Mouse (Mus musculus): ENCODE measurements around the gene Tnfrsf22. TPM values are rescaled to one million over a fixed set of nuclear protein-coding genes. Genes with fewer than 3 reads are reported as not detected.
"Not testable (repeated sequence)": the region's sequence is repeated elsewhere in the genome, so short reads cannot be mapped to it uniquely, and the experiment has no call there.

Tnfrsf22 gene
- polyA plus RNA-seq, 1 experiment from 2014 or later = 2.5 TPM

DNA sequence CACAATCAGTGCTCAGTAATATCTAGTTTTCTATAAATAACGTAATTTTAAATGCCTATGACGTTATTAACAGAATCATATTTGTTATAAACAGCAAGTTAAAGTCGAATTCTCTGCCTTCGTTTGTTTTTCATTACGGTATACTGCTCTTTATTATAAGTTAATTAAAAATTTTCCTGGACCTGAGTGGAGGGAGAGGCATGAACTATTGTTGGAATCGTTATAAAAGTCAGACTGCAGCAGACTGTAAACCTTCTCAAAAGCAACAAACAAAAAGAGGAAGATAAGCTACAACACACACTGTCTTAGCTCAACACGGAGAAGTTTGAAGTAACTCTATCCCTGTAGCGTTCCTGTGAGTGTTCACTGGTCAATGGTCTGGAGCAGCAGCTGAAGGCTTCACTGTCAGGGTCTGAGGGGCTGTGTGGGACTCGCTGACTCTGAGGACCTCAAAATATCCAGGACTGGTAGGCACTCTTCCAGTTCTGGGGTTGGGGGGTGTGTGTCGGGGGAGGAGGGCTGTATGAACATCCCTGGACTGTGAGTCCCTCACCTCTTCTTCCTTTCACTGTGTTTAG, 397 bp upstream of the Tnfrsf22 start:
- not testable (repeated sequence) for H3K9me3 ChIP-seq (replicated peaks; ENCODE audit: control insufficient read depth, low read length); H3K9ac ChIP-seq (ENCODE audit: low read length); H3K36me3 ChIP-seq (ENCODE audit: control insufficient read depth, insufficient read depth, low read length); DNase-seq (ENCODE audit: low spot score); H3K27me3 ChIP-seq (replicated peaks; ENCODE audit: control insufficient read depth, insufficient read depth, low read length); H3K4me1 ChIP-seq (ENCODE audit: control insufficient read depth, insufficient read depth, low read length); H3K27ac ChIP-seq (ENCODE audit: low read depth, low read length)
- WGBS = 55% methylated on average over 10 of the region's 10 CpGs
- Histone ChIP-seq H3K4me3 (ENCODE audit: low read depth, low read length) (peak overlapping the region; percentile 60), H3K4me2 (ENCODE audit: low read length) (0 out of 2 replicates have a peak overlapping the region, but pooled peaks have one; percentile 83)
- ATAC-seq = peak; percentile 55

GRCm38 (mm10) chr7:143643949-143644348, 5.5 kb downstream of the Tnfrsf22 start:
- DNase-seq (ENCODE audit: low spot score); ATAC-seq; H3K36me3 ChIP-seq (ENCODE audit: control insufficient read depth, insufficient read depth, low read length); H3K9me3 ChIP-seq (replicated peaks; ENCODE audit: control insufficient read depth, low read length); H3K4me1 ChIP-seq (ENCODE audit: control insufficient read depth, insufficient read depth, low read length); H3K4me2 ChIP-seq (ENCODE audit: low read length); H3K4me3 ChIP-seq (ENCODE audit: low read depth, low read length); H3K9ac ChIP-seq (ENCODE audit: low read length); H3K27ac ChIP-seq (ENCODE audit: low read depth, low read length); H3K27me3 ChIP-seq (replicated peaks; ENCODE audit: control insufficient read depth, insufficient read depth, low read length): not testable (repeated sequence)
- 91% methylated on average over 2 of the region's 2 CpGs for WGBS

- 95% methylated on average over 1 of the region's 1 CpGs for WGBS
- no peaks in the 10 kb centered on the region for H3K27me3 ChIP-seq (replicated peaks; ENCODE audit: control insufficient read depth, insufficient read depth, low read length)
- no peaks in the 10 kb centered on the region for H3K36me3 ChIP-seq (ENCODE audit: control insufficient read depth, insufficient read depth, low read length)
- no peak overlapping the region for H3K27ac ChIP-seq (ENCODE audit: low read depth, low read length)
- no peaks in the 10 kb centered on the region for H3K9me3 ChIP-seq (replicated peaks; ENCODE audit: control insufficient read depth, low read length)
- no peak for DNase-seq (ENCODE audit: low spot score)
- H3K4me1 ChIP-seq (ENCODE audit: control insufficient read depth, insufficient read depth, low read length) = no peaks in the 10 kb centered on the region
- H3K9ac ChIP-seq (ENCODE audit: low read length) = no peak overlapping the region
- H3K4me3 ChIP-seq (ENCODE audit: low read depth, low read length) = no peak overlapping the region
- no peak overlapping the region for H3K4me2 ChIP-seq (ENCODE audit: low read length)
- no peak for ATAC-seq
These were observed 12.8 kb downstream of the Tnfrsf22 start for GRCm38 (mm10) chr7:143636674-143637073.

DNA sequence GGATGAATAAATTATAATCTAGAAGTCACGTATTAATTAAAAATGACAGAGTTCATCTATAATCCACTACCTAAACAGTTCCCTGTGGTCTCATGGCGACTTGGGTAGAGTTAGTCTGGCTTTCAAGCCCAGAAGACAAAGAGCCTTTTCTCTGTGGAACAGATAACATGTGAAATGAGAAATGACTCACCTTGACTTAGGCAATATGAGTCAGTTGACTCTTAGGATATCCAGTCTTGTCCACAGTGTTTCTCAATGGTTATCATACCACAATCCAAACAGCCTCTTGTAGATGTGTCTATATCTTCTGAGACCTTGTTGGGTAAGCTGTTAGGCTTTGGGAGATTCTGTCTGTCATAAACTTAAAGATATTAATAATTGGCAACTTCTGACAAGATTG, 18.0 kb downstream of the Tnfrsf22 start:
- no peaks in the 10 kb centered on the region for H3K27me3 ChIP-seq (replicated peaks; ENCODE audit: control insufficient read depth, insufficient read depth, low read length)
- DNase-seq (ENCODE audit: low spot score) (no peak), ATAC-seq (no peak)
- no peaks in the 10 kb centered on the region for H3K36me3 ChIP-seq (ENCODE audit: control insufficient read depth, insufficient read depth, low read length)
- H3K27ac ChIP-seq (ENCODE audit: low read depth, low read length) = no peak overlapping the region
- H3K4me2 ChIP-seq (ENCODE audit: low read length) = no peak overlapping the region
- no peak overlapping the region for H3K4me3 ChIP-seq (ENCODE audit: low read depth, low read length)
- no peaks in the 10 kb centered on the region for H3K9me3 ChIP-seq (replicated peaks; ENCODE audit: control insufficient read depth, low read length)
- no peaks in the 10 kb centered on the region for H3K4me1 ChIP-seq (ENCODE audit: control insufficient read depth, insufficient read depth, low read length)
- H3K9ac ChIP-seq (ENCODE audit: low read length) = no peak overlapping the region
- 70% methylated on average over 2 of the region's 2 CpGs for WGBS

DNA sequence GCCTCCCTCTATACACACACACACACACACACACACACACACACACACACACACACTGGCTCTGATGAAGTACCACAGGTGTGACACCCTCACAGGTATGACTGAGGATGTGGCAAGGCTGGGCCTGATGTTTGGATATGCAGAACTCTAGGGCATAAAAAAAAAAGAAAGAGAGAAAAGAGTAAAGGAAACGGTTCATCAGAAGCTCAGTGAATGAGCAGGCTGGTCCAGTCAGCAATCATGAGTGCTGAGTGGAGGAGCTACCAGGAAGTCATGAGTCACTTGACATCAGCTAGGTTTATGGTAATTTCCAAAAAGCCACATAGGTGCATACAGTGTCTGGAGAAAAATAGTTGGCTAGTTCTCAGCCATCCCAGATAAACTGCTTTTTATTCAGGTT, 20.0 kb downstream of the Tnfrsf22 start:
- ATAC-seq (no peak), DNase-seq (ENCODE audit: low spot score) (no peak)
- Histone ChIP-seq H3K4me3 (ENCODE audit: low read depth, low read length) (no peak overlapping the region), H3K9me3 (replicated peaks; ENCODE audit: control insufficient read depth, low read length) (no peaks in the 10 kb centered on the region), H3K36me3 (ENCODE audit: control insufficient read depth, insufficient read depth, low read length) (no peaks in the 10 kb centered on the region), H3K4me1 (ENCODE audit: control insufficient read depth, insufficient read depth, low read length) (no peaks in the 10 kb centered on the region), H3K27me3 (replicated peaks; ENCODE audit: control insufficient read depth, insufficient read depth, low read length) (no peaks in the 10 kb centered on the region), H3K9ac (ENCODE audit: low read length) (no peak overlapping the region), H3K4me2 (ENCODE audit: low read length) (no peak overlapping the region), H3K27ac (ENCODE audit: low read depth, low read length) (no peak overlapping the region)
- WGBS = 66% methylated on average over 1 of the region's 1 CpGs

DNA sequence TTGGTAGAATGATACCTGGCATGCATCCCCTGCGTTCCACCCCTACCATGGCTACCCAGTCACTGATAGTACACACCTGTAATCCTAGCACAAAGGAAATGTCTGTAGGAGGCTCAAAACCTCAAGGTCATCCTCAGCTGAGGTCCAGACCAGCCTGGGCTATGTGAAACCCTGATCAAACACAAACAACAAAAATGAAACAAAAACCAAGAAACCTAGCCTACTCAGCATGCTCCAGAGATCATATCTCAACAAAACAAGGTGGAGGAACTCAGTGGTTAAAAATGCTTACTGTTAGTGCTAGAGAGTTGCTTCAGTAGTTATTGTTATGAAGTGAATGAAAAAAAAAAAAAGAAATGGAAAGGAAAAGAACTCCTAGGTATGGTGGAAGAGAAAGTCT, 20.9 kb downstream of the Tnfrsf22 start, which contains the start of gene Tnfrsf26:
Tnfrsf26 (minus strand) TSS at position 183 of the 400 bp plus-strand sequence.
- no peaks in the 10 kb centered on the region for H3K36me3 ChIP-seq (ENCODE audit: control insufficient read depth, insufficient read depth, low read length)
- 93% methylated on average over 1 of the region's 1 CpGs for WGBS
- no peaks in the 10 kb centered on the region for H3K4me1 ChIP-seq (ENCODE audit: control insufficient read depth, insufficient read depth, low read length)
- no peak for DNase-seq (ENCODE audit: low spot score)
- H3K4me3 ChIP-seq (ENCODE audit: low read depth, low read length) = no peak within 1 kb of the TSS
- no peaks in the 10 kb centered on the region for H3K27me3 ChIP-seq (replicated peaks; ENCODE audit: control insufficient read depth, insufficient read depth, low read length)
- H3K4me2 ChIP-seq (ENCODE audit: low read length) = no peak within 1 kb of the TSS
- no peak for ATAC-seq
- no peaks in the 10 kb centered on the region for H3K9me3 ChIP-seq (replicated peaks; ENCODE audit: control insufficient read depth, low read length)
- no peak within 1 kb of the TSS for H3K9ac ChIP-seq (ENCODE audit: low read length)
- H3K27ac ChIP-seq (ENCODE audit: low read depth, low read length) = no peak within 1 kb of the TSS

GRCm38 (mm10) chr7:143627555-143628286, 21.7 kb downstream of the Tnfrsf22 start:
- Histone ChIP-seq H3K36me3 (ENCODE audit: control insufficient read depth, insufficient read depth, low read length) (no peaks in the 10 kb centered on the region), H3K9ac (ENCODE audit: low read length) (no peak overlapping the region), H3K4me2 (ENCODE audit: low read length) (no peak overlapping the region), H3K27ac (ENCODE audit: low read depth, low read length) (no peak overlapping the region), H3K4me1 (ENCODE audit: control insufficient read depth, insufficient read depth, low read length) (no peaks in the 10 kb centered on the region), H3K9me3 (replicated peaks; ENCODE audit: control insufficient read depth, low read length) (no peaks in the 10 kb centered on the region), H3K4me3 (ENCODE audit: low read depth, low read length) (no peak overlapping the region), H3K27me3 (replicated peaks; ENCODE audit: control insufficient read depth, insufficient read depth, low read length) (no peaks in the 10 kb centered on the region)
- ATAC-seq (no peak), DNase-seq (ENCODE audit: low spot score) (no peak)
- 63% methylated on average over 10 of the region's 10 CpGs for WGBS

DNA sequence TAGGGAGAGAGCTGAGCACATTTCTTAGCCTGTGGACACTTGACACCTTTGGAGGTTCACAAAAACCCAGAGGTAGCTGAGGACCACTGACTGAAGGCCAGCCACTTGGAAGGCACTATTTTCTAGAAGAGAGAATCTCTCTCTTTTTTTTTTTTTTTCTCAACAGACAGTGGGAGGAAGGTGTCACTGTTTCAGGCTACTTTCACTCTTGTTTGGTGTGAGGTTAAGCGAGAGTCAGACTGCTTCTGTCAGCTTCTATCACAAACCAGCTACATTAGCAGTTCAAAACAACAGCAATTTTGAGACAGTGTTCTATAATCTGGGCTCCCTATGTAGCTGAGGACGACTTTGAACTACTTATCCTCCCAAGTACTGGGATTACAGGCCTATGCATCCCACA, 23.3 kb downstream of the Tnfrsf22 start:
- H3K27me3 ChIP-seq (replicated peaks; ENCODE audit: control insufficient read depth, insufficient read depth, low read length) = no peaks in the 10 kb centered on the region
- H3K36me3 ChIP-seq (ENCODE audit: control insufficient read depth, insufficient read depth, low read length) = no peaks in the 10 kb centered on the region
- 74% methylated on average over 2 of the region's 2 CpGs for WGBS
- no peaks in the 10 kb centered on the region for H3K4me1 ChIP-seq (ENCODE audit: control insufficient read depth, insufficient read depth, low read length)
- no peaks in the 10 kb centered on the region for H3K9me3 ChIP-seq (replicated peaks; ENCODE audit: control insufficient read depth, low read length)
- DNase-seq (ENCODE audit: low spot score) = no peak
- ATAC-seq = no peak
- H3K4me2 ChIP-seq (ENCODE audit: low read length) = no peak overlapping the region
- no peak overlapping the region for H3K9ac ChIP-seq (ENCODE audit: low read length)
- no peak overlapping the region for H3K27ac ChIP-seq (ENCODE audit: low read depth, low read length)
- H3K4me3 ChIP-seq (ENCODE audit: low read depth, low read length) = no peak overlapping the region

- H3K4me3 ChIP-seq (ENCODE audit: low read depth, low read length) = no peak overlapping the region
- 76% methylated on average over 5 of the region's 5 CpGs for WGBS
- no peaks in the 10 kb centered on the region for H3K36me3 ChIP-seq (ENCODE audit: control insufficient read depth, insufficient read depth, low read length)
- no peaks in the 10 kb centered on the region for H3K4me1 ChIP-seq (ENCODE audit: control insufficient read depth, insufficient read depth, low read length)
- H3K4me2 ChIP-seq (ENCODE audit: low read length) = no peak overlapping the region
- no peak overlapping the region for H3K27ac ChIP-seq (ENCODE audit: low read depth, low read length)
- ATAC-seq = no peak
- no peak for DNase-seq (ENCODE audit: low spot score)
- H3K27me3 ChIP-seq (replicated peaks; ENCODE audit: control insufficient read depth, insufficient read depth, low read length) = no peaks in the 10 kb centered on the region
- no peak overlapping the region for H3K9ac ChIP-seq (ENCODE audit: low read length)
- H3K9me3 ChIP-seq (replicated peaks; ENCODE audit: control insufficient read depth, low read length) = no peaks in the 10 kb centered on the region
These were observed 24.3 kb downstream of the Tnfrsf22 start for GRCm38 (mm10) chr7:143625151-143625550.
